Mouse (Mus musculus) cortical plate, adult 2 months (tissue): ENCODE data around the gene Clec4e.

ENCODE experiments used
- CTCF ChIP-seq: fragments of 200-500 bp; IDR thresholded peaks from 2 replicates; pipeline ENCODE4 v1.5.1; 2011; ENCODE audit warnings: mild to moderate bottlenecking, control low read depth, low read length; ENCODE audit not compliant: insufficient read depth; ENCODE audit errors: extremely low read depth
- POLR2A ChIP-seq: fragments of 200-500 bp; IDR thresholded peaks from 2 replicates; pipeline ENCODE4 v1.6.1; 2011; ENCODE audit warnings: mild to moderate bottlenecking, low read length, control low read depth; ENCODE audit not compliant: insufficient read depth; ENCODE audit errors: extremely low read depth

DNA sequence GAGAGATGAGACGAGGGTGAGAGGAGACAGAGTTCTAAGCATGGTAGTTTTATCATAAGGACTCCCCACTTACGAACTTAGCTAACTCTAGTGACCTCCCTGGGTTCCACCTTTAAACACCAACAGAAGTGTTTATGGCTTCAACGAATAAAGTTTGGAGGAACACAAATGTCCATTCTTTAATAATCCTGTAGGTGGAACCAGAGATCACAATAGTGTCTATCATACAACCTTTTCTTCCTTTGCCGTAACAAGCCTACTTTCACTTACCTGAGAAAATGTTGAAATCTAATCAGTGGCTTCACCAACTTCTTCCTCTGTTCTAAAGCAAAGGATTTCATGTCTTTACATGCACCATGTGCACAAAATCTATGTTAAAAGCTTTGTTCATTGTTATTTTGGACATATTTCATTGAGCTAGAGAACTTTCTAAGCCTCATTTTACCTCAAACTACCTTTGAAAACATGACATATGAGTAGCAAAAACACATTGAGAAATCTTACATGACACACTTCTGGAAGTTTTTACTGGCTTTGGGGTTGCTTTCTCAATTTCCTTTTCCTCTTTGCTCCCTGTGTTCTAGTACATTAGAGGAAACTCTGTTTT is 28.0 kb downstream of the Clec4e start, which contains the start of gene Clec4d:
- TF ChIP-seq CTCF (no peak), POLR2A (no peak)
